Mouse (Mus musculus) midbrain, embryonic 12.5 days (tissue): ENCODE results near the gene Brca2. TPM values are rescaled to one million over a fixed set of nuclear protein-coding genes. Genes with fewer than 3 reads are reported as not detected.

Experiments used
- ATAC-seq: fragments of 200-750 bp; cut with Nextera tagmentation; 2 replicates; pipeline ENCODE4 v1.8.0; 2017; ENCODE audit warnings: low read depth, moderate TSS enrichment, moderate library complexity; ENCODE audit not compliant: low FRiP score
- H3K27ac ChIP-seq: fragments of 300-500 bp; sonication (generic); replicated peaks from 2 replicates; pipeline ENCODE4 v1.5.1; 2016; ENCODE audit warnings: mild to moderate bottlenecking
- H3K27me3 ChIP-seq: fragments of 300-500 bp; sonication (generic); 2 replicates; pipeline ENCODE4 v1.6.1; 2016; ENCODE audit warnings: mild to moderate bottlenecking
- H3K36me3 ChIP-seq: fragments of 300-500 bp; sonication (generic); 2 replicates; pipeline ENCODE4 v1.6.1; 2016
- H3K4me1 ChIP-seq: fragments of 300-500 bp; sonication (generic); 2 replicates; pipeline ENCODE4 v1.6.1; 2016
- H3K4me2 ChIP-seq: fragments of 300-500 bp; sonication (generic); replicated peaks from 2 replicates; pipeline ENCODE4 v1.6.1; 2016; ENCODE audit warnings: mild to moderate bottlenecking, moderate library complexity
- H3K4me3 ChIP-seq: fragments of 300-500 bp; sonication (generic); 2 replicates; pipeline ENCODE4 v1.5.1; 2016; ENCODE audit warnings: mild to moderate bottlenecking
- H3K9ac ChIP-seq: fragments of 300-500 bp; sonication (generic); replicated peaks from 2 replicates; pipeline ENCODE4 v1.6.1; 2016; ENCODE audit warnings: mild to moderate bottlenecking, moderate library complexity
- H3K9me3 ChIP-seq: fragments of 300-500 bp; sonication (generic); 2 replicates; pipeline ENCODE4 v1.6.1; 2016; ENCODE audit warnings: mild to moderate bottlenecking
- WGBS: fragments of 180-500 bp; shearing (Covaris S2); methylation state at CpG from one replicate; pipeline ENCODE4 v1.1.7; 2016; 5-methylcytosine and 5-hydroxymethylcytosine counted together
- polyA plus RNA-seq: library from polyadenylated mRNA; unstranded; fragments of >200 nt; fragmentation: Nextera tagmentation; extraction: Ambion mirVana; gene quantifications from 2 replicates; pipeline ENCODE4 v1.2.1, GENCODE M21; 2016

The Brca2 gene
- polyA plus RNA-seq, 1 experiment from 2014 or later: 25.2 TPM

DNA sequence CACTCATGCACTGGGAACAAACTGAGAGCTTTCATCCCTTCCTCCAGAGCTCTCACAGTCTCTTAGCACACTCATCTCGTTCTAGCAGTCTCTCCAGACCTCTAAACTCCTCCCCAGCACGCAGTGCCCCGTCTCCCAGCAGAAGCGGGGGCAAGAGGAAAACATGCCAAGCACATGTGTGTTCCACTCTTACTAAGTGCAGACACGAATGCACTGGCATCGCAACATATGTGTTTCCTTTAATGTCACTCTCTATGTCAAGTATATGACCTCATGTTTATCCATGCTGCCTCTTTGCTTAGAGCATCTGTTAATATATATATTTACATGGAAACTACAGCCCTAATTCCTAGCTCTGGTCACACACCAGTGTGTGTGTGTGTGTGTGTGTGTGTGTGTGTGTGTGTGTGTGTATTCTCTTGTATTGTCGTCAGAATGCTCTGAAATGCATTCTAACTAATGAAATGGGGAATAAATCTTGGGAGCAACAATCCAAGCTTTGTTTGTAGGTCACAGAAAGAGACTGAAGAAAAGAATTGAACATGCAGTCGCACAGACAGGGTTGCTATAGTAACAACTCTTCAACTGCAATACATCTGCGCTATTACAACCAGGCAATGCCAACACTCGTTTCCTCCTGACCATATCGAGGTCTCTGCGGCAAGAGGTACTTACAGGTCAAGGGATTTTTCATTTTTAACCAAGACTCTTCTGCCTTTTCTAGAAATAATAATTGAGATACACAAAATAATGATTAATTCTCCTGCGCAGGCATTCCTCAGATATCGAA lies 79.2 kb downstream of the Brca2 start:
- Histone ChIP-seq H3K9me3 (no peaks in the 10 kb centered on the region), H3K4me3 (no peak overlapping the region), H3K27ac (no peak overlapping the region), H3K27me3 (peaks cover 2% of the 10 kb centered on the region), H3K4me2 (no peak overlapping the region), H3K36me3 (0 out of 2 replicates have a peak, but pooled peaks cover 4% of the 10 kb centered on the region), H3K4me1 (no peaks in the 10 kb centered on the region), H3K9ac (no peak overlapping the region)
- no peak for ATAC-seq
- WGBS: 75% methylated on average over 14 of the region's 14 CpGs

DNA sequence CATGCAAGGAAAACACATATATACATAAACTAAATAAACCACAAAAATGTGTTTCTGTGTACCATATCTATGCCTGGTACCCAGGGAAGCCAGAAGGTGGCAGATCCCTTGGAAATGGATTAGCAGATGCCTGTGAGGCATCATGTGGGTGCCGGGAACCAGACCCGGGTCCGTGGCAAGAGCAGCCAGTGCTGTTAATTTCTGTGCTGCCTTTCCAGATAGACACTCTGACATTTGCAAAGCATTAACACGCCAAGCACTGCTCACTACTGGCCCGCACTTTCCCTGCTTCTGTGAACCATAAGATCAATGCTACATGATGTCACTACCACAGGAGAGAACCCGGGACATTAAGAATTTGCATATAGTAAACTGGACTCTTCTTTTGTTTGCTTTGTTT lies 83.7 kb downstream of the Brca2 start:
- WGBS: 93% methylated on average over 6 of the region's 6 CpGs

DNA sequence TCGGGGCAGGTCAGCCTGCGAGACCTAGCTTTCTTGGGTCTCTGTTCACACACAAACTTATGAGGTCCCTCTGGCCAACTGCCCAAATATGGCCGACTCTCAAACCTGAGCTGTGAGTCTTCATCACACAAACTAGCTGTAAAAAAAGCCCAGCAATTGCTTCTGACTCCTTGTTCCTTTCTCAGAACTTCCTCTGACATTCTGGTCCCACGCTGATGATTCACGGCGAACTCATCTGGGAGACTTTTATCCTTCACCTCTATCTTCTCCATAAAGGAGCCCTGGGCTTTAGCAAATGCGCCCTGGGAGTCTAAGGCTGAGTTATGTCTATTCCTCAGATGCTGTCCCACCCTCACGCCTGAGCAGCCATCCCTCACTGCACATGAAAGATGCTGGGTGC lies 85.2 kb downstream of the Brca2 start:
- no peaks in the 10 kb centered on the region for H3K4me1 ChIP-seq
- no peak overlapping the region for H3K4me2 ChIP-seq
- no peaks in the 10 kb centered on the region for H3K27me3 ChIP-seq
- no peaks in the 10 kb centered on the region for H3K9me3 ChIP-seq
- WGBS: 98% methylated on average over 8 of the region's 8 CpGs
- ATAC-seq: no peak
- no peak overlapping the region for H3K9ac ChIP-seq
- H3K4me3 ChIP-seq: no peak overlapping the region
- H3K27ac ChIP-seq: no peak overlapping the region
- H3K36me3 ChIP-seq: peaks cover 18% of the 10 kb centered on the region

More for the DNA sequence above, 83.7 kb downstream of the Brca2 start:
- Histone ChIP-seq H3K27ac (no peak overlapping the region), H3K27me3 (no peaks in the 10 kb centered on the region), H3K36me3 (peaks cover 18% of the 10 kb centered on the region), H3K4me2 (no peak overlapping the region), H3K4me1 (no peaks in the 10 kb centered on the region), H3K4me3 (no peak overlapping the region), H3K9ac (no peak overlapping the region), H3K9me3 (no peaks in the 10 kb centered on the region)
- no peak for ATAC-seq

DNA sequence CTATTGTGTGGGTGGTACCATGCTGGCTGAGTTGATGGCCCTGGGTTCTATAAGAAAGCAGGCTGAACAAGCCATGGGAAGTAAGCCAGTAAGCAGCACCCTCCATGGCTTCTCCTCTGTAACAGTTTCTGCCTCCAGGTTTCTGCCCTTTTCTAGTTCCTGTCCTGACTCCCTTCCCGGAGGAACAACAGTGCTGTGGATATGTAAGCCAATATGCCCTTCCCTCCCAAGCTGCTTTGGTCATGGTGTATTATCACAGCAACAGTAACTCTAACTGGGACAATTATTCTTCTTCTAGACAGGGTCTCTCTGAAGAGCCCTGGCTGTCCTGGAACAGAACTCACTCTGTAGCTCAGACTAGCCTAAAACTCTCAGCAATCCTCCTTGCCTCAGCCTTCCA lies 88.7 kb downstream of the Brca2 start:
- no peak overlapping the region for H3K4me2 ChIP-seq
- H3K9me3 ChIP-seq: no peaks in the 10 kb centered on the region
- peaks cover 18% of the 10 kb centered on the region for H3K36me3 ChIP-seq
- H3K4me3 ChIP-seq: no peak overlapping the region
- no peaks in the 10 kb centered on the region for H3K4me1 ChIP-seq
- H3K27ac ChIP-seq: no peak overlapping the region
- no peaks in the 10 kb centered on the region for H3K27me3 ChIP-seq
- ATAC-seq: no peak
- H3K9ac ChIP-seq: no peak overlapping the region
- 90% methylated on average over 1 of the region's 1 CpGs for WGBS

DNA sequence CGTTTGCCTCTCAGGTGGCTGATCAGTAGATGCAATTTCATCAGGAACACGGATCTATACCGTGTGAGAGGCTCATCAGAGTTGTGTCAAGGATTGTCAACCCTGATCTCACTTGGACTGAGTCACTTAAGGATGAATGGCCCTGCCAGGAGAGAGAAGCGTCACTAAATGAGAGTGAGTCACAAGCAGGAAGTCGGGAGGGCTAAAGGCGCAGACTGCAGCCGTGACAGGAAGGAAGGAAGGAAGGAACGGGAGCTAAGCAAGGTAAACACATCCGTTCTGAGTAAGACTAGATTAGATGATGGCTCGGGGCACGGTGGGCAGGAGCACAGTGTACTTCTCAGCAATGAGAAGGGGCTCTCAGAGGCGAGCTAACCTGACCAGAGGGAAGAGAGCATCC lies 89.3 kb downstream of the Brca2 start:
- 80% methylated on average over 12 of the region's 12 CpGs for WGBS
- no peak overlapping the region for H3K9ac ChIP-seq
- ATAC-seq: no peak
- H3K4me3 ChIP-seq: no peak overlapping the region
- H3K9me3 ChIP-seq: no peaks in the 10 kb centered on the region
- H3K4me2 ChIP-seq: no peak overlapping the region
- no peaks in the 10 kb centered on the region for H3K27me3 ChIP-seq
- no peak overlapping the region for H3K27ac ChIP-seq
- no peaks in the 10 kb centered on the region for H3K4me1 ChIP-seq
- H3K36me3 ChIP-seq: peaks cover 13% of the 10 kb centered on the region

DNA sequence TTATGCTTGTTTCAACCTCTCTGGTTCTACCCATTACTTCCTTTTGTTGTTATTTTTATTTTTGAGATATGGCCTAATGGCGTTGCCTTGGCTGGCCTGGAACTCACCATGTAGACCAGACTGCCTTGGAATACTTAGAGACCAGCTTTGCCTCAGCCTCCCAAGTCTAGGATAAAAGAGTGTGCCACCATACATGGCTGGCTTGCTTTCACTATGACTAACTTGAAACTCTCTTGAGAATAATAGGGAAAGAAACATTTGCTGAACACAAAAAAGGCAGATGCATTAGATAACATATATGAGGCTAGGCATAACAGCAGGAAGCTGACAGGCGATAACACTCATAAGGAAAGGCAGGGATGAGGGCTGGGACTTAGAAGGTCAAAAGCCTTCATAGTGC lies 91.6 kb downstream of the Brca2 start:
- H3K27ac ChIP-seq: no peak overlapping the region
- H3K4me3 ChIP-seq: no peak overlapping the region
- no peaks in the 10 kb centered on the region for H3K4me1 ChIP-seq
- H3K36me3 ChIP-seq: no peaks in the 10 kb centered on the region
- WGBS: 87% methylated on average over 2 of the region's 2 CpGs
- no peak overlapping the region for H3K9ac ChIP-seq
- H3K27me3 ChIP-seq: no peaks in the 10 kb centered on the region
- no peaks in the 10 kb centered on the region for H3K9me3 ChIP-seq
- no peak for ATAC-seq
- no peak overlapping the region for H3K4me2 ChIP-seq

DNA sequence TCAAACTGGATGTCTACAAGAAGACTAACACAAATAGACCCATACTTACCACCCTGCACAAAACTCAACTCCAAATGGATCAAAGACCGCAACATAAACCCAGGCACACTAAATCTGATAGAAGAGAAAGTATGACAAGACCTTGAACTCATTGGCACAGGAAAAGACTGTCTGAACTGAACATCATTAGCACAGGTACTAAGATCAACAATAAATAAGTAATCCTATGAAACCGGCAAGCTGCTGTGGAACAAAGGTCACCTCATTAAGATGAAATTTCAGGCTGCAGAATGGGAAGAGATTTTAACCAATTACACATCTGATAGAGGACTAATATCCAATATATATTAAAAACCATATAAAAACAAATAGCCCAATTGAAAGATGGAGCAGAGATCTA lies 93.8 kb downstream of the Brca2 start:
- ATAC-seq: no peak
- no peaks in the 10 kb centered on the region for H3K36me3 ChIP-seq
- WGBS: 92% methylated on average over 2 of the region's 2 CpGs

DNA sequence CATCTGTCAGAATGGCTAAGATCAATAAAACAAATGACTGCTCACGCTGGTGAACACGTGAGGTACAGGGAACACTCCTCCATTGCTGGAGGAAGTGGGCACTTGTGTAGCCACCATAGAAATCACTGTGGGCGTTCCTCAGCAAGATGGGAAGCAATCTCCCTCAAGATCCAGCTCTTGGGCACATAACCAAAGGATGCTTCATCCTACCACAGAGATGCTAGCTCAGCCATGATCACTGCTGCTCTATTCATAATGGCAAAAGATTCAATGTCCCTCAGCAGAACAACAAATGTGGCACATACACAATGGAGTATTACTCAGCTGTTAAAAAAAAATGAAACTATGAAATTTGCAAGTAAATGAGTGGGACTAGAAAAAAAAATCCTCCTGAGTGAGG lies 94.3 kb downstream of the Brca2 start:
- Histone ChIP-seq H3K9ac (no peak overlapping the region), H3K4me1 (no peaks in the 10 kb centered on the region), H3K9me3 (no peaks in the 10 kb centered on the region), H3K36me3 (no peaks in the 10 kb centered on the region), H3K4me2 (no peak overlapping the region), H3K27me3 (no peaks in the 10 kb centered on the region), H3K4me3 (no peak overlapping the region), H3K27ac (no peak overlapping the region)
- 77% methylated on average over 3 of the region's 3 CpGs for WGBS
- ATAC-seq: no peak

More for the DNA sequence above, 93.8 kb downstream of the Brca2 start:
- Histone ChIP-seq H3K9me3 (no peaks in the 10 kb centered on the region), H3K9ac (no peak overlapping the region), H3K27ac (no peak overlapping the region), H3K4me1 (no peaks in the 10 kb centered on the region), H3K4me3 (no peak overlapping the region), H3K27me3 (no peaks in the 10 kb centered on the region), H3K4me2 (no peak overlapping the region)

DNA sequence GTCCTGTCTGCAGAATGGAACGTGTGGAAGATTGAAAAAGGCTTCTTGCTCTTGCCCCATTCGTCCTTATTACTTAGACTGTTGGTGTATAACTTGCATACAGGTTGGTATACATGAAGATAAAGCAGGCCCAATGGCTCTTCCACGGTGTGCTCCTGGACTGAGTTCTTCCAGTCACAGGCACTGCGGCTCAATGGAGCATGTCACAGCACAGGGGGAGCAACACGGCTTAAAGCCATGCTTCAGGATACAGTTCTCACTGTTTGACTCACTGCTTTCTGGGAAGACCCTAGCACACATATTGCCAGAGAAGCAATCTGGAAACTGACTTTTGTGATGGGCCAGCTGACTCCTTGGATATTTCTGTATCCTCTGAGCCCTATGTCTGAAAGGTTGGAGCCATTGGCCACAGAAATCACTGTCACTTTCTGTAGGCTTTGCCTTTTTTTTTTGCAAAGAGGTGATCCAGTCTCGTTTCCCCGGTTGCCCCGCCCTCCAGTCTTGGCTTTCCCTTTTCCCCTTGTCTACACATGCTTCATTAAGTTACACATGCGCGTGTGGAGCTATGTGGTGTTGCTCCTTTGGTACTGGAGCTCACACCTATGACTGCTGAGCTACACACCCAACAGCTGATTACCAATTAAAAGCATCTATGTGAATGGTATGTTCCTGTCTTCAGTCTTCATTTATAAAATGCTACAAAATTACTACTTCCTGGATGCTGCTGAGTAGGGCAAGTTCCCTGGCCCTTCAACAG lies 96.3 kb downstream of the Brca2 start:
- H3K9ac ChIP-seq: no peak overlapping the region
- H3K27me3 ChIP-seq: no peaks in the 10 kb centered on the region
- WGBS: 92% methylated on average over 10 of the region's 10 CpGs
- H3K4me1 ChIP-seq: no peaks in the 10 kb centered on the region
- H3K27ac ChIP-seq: no peak overlapping the region
- no peak overlapping the region for H3K4me2 ChIP-seq
- no peak overlapping the region for H3K4me3 ChIP-seq
- no peaks in the 10 kb centered on the region for H3K36me3 ChIP-seq
- no peaks in the 10 kb centered on the region for H3K9me3 ChIP-seq
- no peak for ATAC-seq

Other genes with a start within 250 kb of the Brca2 start
- gene Zar1l, start 4.5 kb upstream of the Brca2 start, polyA plus RNA-seq: not detected in 2 replicates
- 3.2 and 3.6 TPM in 2 replicates for gene N4bp2l1, start 74.6 kb downstream of the Brca2 start, polyA plus RNA-seq
- gene N4bp2l2, start 143.6 kb downstream of the Brca2 start, polyA plus RNA-seq: 34.7 and 36.2 TPM in 2 replicates
- 44.0 and 44.9 TPM in 2 replicates for gene Pds5b, start 151.1 kb downstream of the Brca2 start, polyA plus RNA-seq